Mouse (Mus musculus): ENCODE data around the gene Gpr158. TPM values are rescaled to one million over a fixed set of nuclear protein-coding genes. Genes with fewer than 3 reads are reported as not detected.

Gpr158 gene
- polyA plus RNA-seq, 1 experiment from 2014 or later, result 5.3 TPM

- Histone ChIP-seq H3K4me2 (ENCODE audit: low read length) (no peak overlapping the region), H3K9ac (replicated peaks; ENCODE audit: low read length) (no peak overlapping the region), H3K4me3 (replicated peaks; ENCODE audit: low read depth, low read length) (no peak overlapping the region), H3K36me3 (ENCODE audit: control insufficient read depth, insufficient read depth, low read length) (no peaks in the 10 kb centered on the region), H3K4me1 (ENCODE audit: control insufficient read depth, insufficient read depth, low read length) (no peaks in the 10 kb centered on the region), H3K27me3 (ENCODE audit: control insufficient read depth, insufficient read depth, low read length) (no peaks in the 10 kb centered on the region), H3K27ac (replicated peaks; ENCODE audit: low read depth, low read length) (no peak overlapping the region), H3K9me3 (ENCODE audit: control insufficient read depth, low read length) (no peaks in the 10 kb centered on the region)
- 42% methylated on average over 2 of the region's 2 CpGs for WGBS
- DNase-seq (no peak), ATAC-seq (ENCODE audit: low FRiP score, low TSS enrichment) (no peak)
Measured at GRCm38 (mm10) chr2:21676839-21677123, 309.4 kb downstream of the Gpr158 start.

DNA sequence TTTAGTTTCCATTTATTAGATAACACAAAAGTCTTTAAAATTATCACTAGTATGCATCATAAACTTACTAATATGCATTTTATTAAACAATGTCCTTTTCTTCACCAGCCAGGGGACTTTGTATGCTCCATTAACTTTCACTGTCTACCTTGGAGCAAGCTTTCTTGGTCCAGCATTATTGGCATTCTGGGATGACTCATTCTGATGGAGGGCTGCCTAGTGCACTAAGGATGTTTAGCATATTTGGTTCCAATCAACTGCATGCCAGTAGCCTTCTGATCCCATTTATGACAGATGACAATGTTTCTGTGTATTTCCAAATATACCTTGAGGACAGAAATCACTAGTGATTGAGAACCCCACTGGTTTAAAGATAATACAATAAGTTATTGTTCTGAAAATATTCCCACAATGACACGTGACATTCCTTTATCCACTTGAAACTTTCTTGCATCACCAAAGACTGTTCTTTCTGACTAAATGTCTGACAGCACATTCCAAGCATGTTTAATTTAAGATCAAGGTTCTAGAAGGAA lies 313.5 kb downstream of the Gpr158 start:
- DNase-seq (no peak), ATAC-seq (ENCODE audit: low FRiP score, low TSS enrichment) (no peak)
- H3K4me1 ChIP-seq (ENCODE audit: control insufficient read depth, insufficient read depth, low read length), result no peaks in the 10 kb centered on the region
- no peak overlapping the region for H3K4me2 ChIP-seq (ENCODE audit: low read length)
- no peak overlapping the region for H3K27ac ChIP-seq (replicated peaks; ENCODE audit: low read depth, low read length)
- H3K9me3 ChIP-seq (ENCODE audit: control insufficient read depth, low read length), result no peaks in the 10 kb centered on the region
- no peak overlapping the region for H3K9ac ChIP-seq (replicated peaks; ENCODE audit: low read length)
- H3K4me3 ChIP-seq (replicated peaks; ENCODE audit: low read depth, low read length), result no peak overlapping the region
- WGBS, result 80% methylated on average over 1 of the region's 1 CpGs
- H3K36me3 ChIP-seq (ENCODE audit: control insufficient read depth, insufficient read depth, low read length), result no peaks in the 10 kb centered on the region
- H3K27me3 ChIP-seq (ENCODE audit: control insufficient read depth, insufficient read depth, low read length), result no peaks in the 10 kb centered on the region

GRCm38 (mm10) chr2:21684736-21685135 lies 317.4 kb downstream of the Gpr158 start:
- H3K4me2 ChIP-seq (ENCODE audit: low read length), result no peak overlapping the region
- WGBS, result 88% methylated on average over 3 of the region's 3 CpGs
- DNase-seq, result no peak
- no peaks in the 10 kb centered on the region for H3K9me3 ChIP-seq (ENCODE audit: control insufficient read depth, low read length)
- no peaks in the 10 kb centered on the region for H3K36me3 ChIP-seq (ENCODE audit: control insufficient read depth, insufficient read depth, low read length)
- no peak overlapping the region for H3K4me3 ChIP-seq (replicated peaks; ENCODE audit: low read depth, low read length)
- H3K27me3 ChIP-seq (ENCODE audit: control insufficient read depth, insufficient read depth, low read length), result no peaks in the 10 kb centered on the region
- no peaks in the 10 kb centered on the region for H3K4me1 ChIP-seq (ENCODE audit: control insufficient read depth, insufficient read depth, low read length)
- H3K9ac ChIP-seq (replicated peaks; ENCODE audit: low read length), result no peak overlapping the region
- no peak overlapping the region for H3K27ac ChIP-seq (replicated peaks; ENCODE audit: low read depth, low read length)
- ATAC-seq (ENCODE audit: low FRiP score, low TSS enrichment), result no peak

DNA sequence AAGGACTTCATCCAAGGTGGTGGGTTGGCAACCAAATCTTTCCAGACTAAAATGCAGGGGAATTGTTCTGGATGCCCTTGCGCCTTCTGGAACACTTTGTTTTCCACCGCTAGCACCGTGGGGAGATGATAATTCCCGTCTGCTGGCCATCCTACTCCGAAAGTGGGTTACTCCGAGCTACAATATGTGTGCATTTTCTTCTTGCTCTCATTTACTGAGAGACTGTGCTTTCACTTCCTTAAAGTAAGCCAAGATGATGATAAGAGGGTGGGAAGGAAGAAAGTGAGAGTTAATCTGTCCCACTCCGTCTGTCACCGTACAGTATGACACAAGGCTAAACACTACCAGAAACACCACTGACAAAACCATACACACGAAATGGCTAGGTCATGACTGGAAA lies 325.8 kb downstream of the Gpr158 start:
- Histone ChIP-seq H3K4me3 (replicated peaks; ENCODE audit: low read depth, low read length) (no peak overlapping the region), H3K36me3 (ENCODE audit: control insufficient read depth, insufficient read depth, low read length) (no peaks in the 10 kb centered on the region), H3K9me3 (ENCODE audit: control insufficient read depth, low read length) (no peaks in the 10 kb centered on the region), H3K4me1 (ENCODE audit: control insufficient read depth, insufficient read depth, low read length) (no peaks in the 10 kb centered on the region), H3K4me2 (ENCODE audit: low read length) (no peak overlapping the region), H3K27ac (replicated peaks; ENCODE audit: low read depth, low read length) (no peak overlapping the region), H3K9ac (replicated peaks; ENCODE audit: low read length) (no peak overlapping the region), H3K27me3 (ENCODE audit: control insufficient read depth, insufficient read depth, low read length) (no peaks in the 10 kb centered on the region)
- DNase-seq, result no peak
- WGBS, result 91% methylated on average over 9 of the region's 9 CpGs
- no peak for ATAC-seq (ENCODE audit: low FRiP score, low TSS enrichment)

DNA sequence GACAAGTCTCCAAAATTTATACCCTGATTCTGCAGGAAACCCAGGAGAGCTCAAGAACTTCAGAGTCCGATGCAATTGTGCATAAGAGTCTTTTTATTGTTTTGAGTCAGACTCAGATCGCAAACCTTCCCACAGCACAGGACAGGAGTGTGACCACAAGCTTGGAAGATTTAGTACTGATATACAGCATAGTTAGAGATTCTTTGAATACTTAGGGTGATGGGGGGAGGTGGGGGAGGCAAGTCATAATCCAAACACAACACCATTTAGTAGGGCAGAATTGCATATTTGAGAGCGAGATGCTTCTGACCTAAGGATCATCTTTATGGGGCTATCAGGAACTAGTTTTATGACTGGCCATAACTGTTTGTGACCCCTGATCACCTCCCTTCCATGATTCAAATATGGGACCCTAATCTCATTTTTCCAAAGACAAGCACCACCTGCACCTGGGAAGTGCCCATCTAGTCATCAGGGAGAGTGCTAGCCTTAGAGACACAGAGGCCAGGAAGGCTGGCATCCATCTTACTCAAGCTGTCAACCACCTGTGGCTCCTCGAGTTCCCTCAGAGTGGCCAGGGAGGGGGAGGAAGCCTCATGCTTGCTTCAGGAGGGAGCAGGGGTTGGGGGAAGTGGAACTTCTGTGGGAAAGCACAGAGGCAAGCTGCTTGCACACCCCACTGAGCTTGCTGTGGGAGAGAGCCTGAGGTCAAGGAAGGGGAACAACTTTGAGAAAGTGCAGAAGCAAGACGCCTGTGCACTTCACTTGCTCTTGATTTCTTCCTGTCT lies 326.7 kb downstream of the Gpr158 start:
- no peak overlapping the region for H3K27ac ChIP-seq (replicated peaks; ENCODE audit: low read depth, low read length)
- H3K4me2 ChIP-seq (ENCODE audit: low read length), result no peak overlapping the region
- H3K9ac ChIP-seq (replicated peaks; ENCODE audit: low read length), result no peak overlapping the region
- H3K36me3 ChIP-seq (ENCODE audit: control insufficient read depth, insufficient read depth, low read length), result no peaks in the 10 kb centered on the region
- H3K4me1 ChIP-seq (ENCODE audit: control insufficient read depth, insufficient read depth, low read length), result no peaks in the 10 kb centered on the region
- DNase-seq (no peak), ATAC-seq (ENCODE audit: low FRiP score, low TSS enrichment) (no peak)
- no peak overlapping the region for H3K4me3 ChIP-seq (replicated peaks; ENCODE audit: low read depth, low read length)
- no peaks in the 10 kb centered on the region for H3K9me3 ChIP-seq (ENCODE audit: control insufficient read depth, low read length)
- WGBS, result 86% methylated on average over 5 of the region's 5 CpGs
- no peaks in the 10 kb centered on the region for H3K27me3 ChIP-seq (ENCODE audit: control insufficient read depth, insufficient read depth, low read length)

GRCm38 (mm10) chr2:21728075-21728474 lies 360.7 kb downstream of the Gpr158 start:
- Histone ChIP-seq H3K4me3 (replicated peaks; ENCODE audit: low read depth, low read length) (no peak overlapping the region), H3K36me3 (ENCODE audit: control insufficient read depth, insufficient read depth, low read length) (no peaks in the 10 kb centered on the region), H3K4me2 (ENCODE audit: low read length) (no peak overlapping the region), H3K9ac (replicated peaks; ENCODE audit: low read length) (no peak overlapping the region), H3K27ac (replicated peaks; ENCODE audit: low read depth, low read length) (no peak overlapping the region), H3K9me3 (ENCODE audit: control insufficient read depth, low read length) (no peaks in the 10 kb centered on the region), H3K4me1 (ENCODE audit: control insufficient read depth, insufficient read depth, low read length) (no peaks in the 10 kb centered on the region), H3K27me3 (ENCODE audit: control insufficient read depth, insufficient read depth, low read length) (no peaks in the 10 kb centered on the region)
- DNase-seq (no peak), ATAC-seq (ENCODE audit: low FRiP score, low TSS enrichment) (no peak)
- 89% methylated on average over 4 of the region's 4 CpGs for WGBS

DNA sequence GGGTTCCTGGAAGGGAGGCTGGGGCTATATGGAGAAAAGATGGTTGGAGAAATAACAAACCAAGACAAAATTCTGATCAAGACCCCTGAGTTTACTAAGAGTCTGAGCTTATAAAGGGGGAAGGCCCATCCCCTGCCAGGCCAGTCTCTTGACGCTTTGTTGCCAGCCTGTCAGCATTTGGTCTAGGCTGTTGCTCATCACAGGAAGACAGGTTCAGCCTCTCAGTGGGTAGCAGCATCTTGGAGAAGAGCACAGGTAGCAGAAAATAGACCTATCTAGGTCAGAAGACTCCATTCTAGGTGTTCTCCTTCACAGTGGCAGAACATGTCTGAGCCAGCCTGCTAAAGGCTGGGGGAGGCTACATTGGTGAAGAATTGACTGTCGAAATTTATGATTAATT lies 416.4 kb downstream of the Gpr158 start:
- Histone ChIP-seq H3K4me3 (replicated peaks; ENCODE audit: low read depth, low read length) (no peak overlapping the region), H3K4me1 (ENCODE audit: control insufficient read depth, insufficient read depth, low read length) (no peaks in the 10 kb centered on the region), H3K27me3 (ENCODE audit: control insufficient read depth, insufficient read depth, low read length) (no peaks in the 10 kb centered on the region), H3K9ac (replicated peaks; ENCODE audit: low read length) (no peak overlapping the region), H3K36me3 (ENCODE audit: control insufficient read depth, insufficient read depth, low read length) (no peaks in the 10 kb centered on the region), H3K27ac (replicated peaks; ENCODE audit: low read depth, low read length) (no peak overlapping the region), H3K4me2 (ENCODE audit: low read length) (no peak overlapping the region), H3K9me3 (ENCODE audit: control insufficient read depth, low read length) (no peaks in the 10 kb centered on the region)
- DNase-seq (no peak), ATAC-seq (ENCODE audit: low FRiP score, low TSS enrichment) (no peak; the same call in 1 of the 2 replicates)
- WGBS, result 96% methylated on average over 2 of the region's 2 CpGs

GRCm38 (mm10) chr2:21793156-21793555 lies 425.8 kb downstream of the Gpr158 start:
- Histone ChIP-seq H3K36me3 (ENCODE audit: control insufficient read depth, insufficient read depth, low read length) (no peaks in the 10 kb centered on the region), H3K27ac (replicated peaks; ENCODE audit: low read depth, low read length) (no peak overlapping the region), H3K27me3 (ENCODE audit: control insufficient read depth, insufficient read depth, low read length) (no peaks in the 10 kb centered on the region), H3K4me2 (ENCODE audit: low read length) (no peak overlapping the region), H3K9ac (replicated peaks; ENCODE audit: low read length) (no peak overlapping the region), H3K4me1 (ENCODE audit: control insufficient read depth, insufficient read depth, low read length) (no peaks in the 10 kb centered on the region), H3K4me3 (replicated peaks; ENCODE audit: low read depth, low read length) (no peak overlapping the region), H3K9me3 (ENCODE audit: control insufficient read depth, low read length) (no peaks in the 10 kb centered on the region)
- no peak for ATAC-seq (ENCODE audit: low FRiP score, low TSS enrichment)
- DNase-seq, result no peak
- 91% methylated on average over 2 of the region's 2 CpGs for WGBS

DNA sequence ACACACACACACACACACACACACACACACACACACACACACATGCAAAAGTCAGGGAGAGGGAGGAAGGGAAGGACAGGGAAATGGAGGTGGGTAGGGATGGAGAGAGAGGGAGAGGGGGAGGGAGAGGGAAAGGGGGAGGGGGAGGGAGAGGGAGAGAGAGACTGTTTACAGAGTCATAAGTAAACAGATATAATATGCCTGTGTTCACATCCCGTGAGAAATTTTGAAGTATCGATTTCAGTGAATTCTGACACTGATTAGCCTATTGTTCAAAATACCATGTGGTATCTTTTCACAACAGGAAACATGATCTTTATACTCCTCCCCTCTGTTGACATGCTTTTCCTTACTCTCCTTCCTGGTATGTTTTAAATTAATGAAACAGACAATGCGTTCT lies 432.3 kb downstream of the Gpr158 start:
- Histone ChIP-seq H3K36me3 (ENCODE audit: control insufficient read depth, insufficient read depth, low read length) (no peaks in the 10 kb centered on the region), H3K4me1 (ENCODE audit: control insufficient read depth, insufficient read depth, low read length) (no peaks in the 10 kb centered on the region), H3K27ac (replicated peaks; ENCODE audit: low read depth, low read length) (no peak overlapping the region), H3K27me3 (ENCODE audit: control insufficient read depth, insufficient read depth, low read length) (no peaks in the 10 kb centered on the region), H3K9ac (replicated peaks; ENCODE audit: low read length) (no peak overlapping the region), H3K4me2 (ENCODE audit: low read length) (no peak overlapping the region), H3K4me3 (replicated peaks; ENCODE audit: low read depth, low read length) (no peak overlapping the region), H3K9me3 (ENCODE audit: control insufficient read depth, low read length) (no peaks in the 10 kb centered on the region)
- DNase-seq, result no peak
- no peak for ATAC-seq (ENCODE audit: low FRiP score, low TSS enrichment)
- WGBS, result 85% methylated on average over 3 of the region's 3 CpGs

Measured in midbrain, embryonic 14.5 days (tissue).